Mouse (Mus musculus) left cerebral cortex, postnatal 25 days (tissue): ENCODE results near the gene Il9r. TPM values are rescaled to one million over a fixed set of nuclear protein-coding genes. Genes with fewer than 3 reads are reported as not detected.

Experiments used
- DNase-seq, 2 experiments: peaks; one replicate each; pipeline ENCODE4 v3.0.0; 2022; ENCODE audit warnings: low spot score in 2 of 2, mixed read lengths in 1 of 2
- intact Hi-C: fragments of 180-260 bp; cut with DNase I; formaldehyde crosslinking; loops from one replicate; pipeline ENCODE4 v1.15.1; 2025
- total RNA-seq, 2 experiments: library from RNA; stranded (reverse); gene quantifications; 2 replicates each; pipeline ENCODE4 v1.2.3; 2021

Gene Il9r
- total RNA-seq, 2 experiments from 2014 or later, result not detected

DNA sequence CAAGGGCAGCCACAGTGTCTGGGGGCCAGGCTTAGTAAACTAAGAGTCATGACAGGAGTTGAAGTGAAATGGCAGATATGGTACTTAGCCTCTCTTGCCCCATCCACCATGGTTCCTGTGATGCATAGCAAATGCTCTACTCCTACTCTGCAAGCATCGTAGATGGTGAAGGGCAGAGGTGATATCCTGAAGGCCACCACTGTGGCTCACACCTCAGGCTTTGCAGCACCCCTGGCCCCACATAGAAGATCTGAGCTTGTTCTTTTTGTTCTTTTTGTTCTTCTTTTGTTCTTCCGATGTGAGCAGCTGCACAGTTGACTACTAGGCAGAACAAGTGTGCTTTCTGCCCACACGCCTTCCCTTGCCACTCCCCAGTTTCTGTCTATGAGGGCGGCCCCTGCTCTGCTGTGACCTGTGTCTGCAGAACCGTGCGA lies 60.5 kb downstream of the Il9r start:
- intact Hi-C loops, result no loop called here
- DNase-seq, result no peak

DNA sequence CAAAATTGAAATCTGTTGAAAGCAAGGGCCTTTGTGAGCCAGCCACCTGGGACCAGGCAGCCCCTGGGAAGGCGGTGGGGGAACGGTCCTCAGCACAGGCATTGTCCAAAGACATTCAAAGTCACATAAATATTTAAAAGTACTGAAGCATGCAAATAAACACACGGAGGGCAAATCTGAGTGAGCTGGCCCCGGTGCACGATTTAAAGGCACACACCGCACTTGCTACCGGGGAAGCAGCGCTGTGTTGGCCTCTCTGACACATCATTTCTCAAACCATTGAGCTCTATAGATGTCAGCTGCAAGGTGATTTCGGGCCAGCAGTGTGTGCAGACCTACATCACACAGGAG lies 61.5 kb downstream of the Il9r start:
- intact Hi-C loops, result no loop called here
- no peak for DNase-seq

DNA sequence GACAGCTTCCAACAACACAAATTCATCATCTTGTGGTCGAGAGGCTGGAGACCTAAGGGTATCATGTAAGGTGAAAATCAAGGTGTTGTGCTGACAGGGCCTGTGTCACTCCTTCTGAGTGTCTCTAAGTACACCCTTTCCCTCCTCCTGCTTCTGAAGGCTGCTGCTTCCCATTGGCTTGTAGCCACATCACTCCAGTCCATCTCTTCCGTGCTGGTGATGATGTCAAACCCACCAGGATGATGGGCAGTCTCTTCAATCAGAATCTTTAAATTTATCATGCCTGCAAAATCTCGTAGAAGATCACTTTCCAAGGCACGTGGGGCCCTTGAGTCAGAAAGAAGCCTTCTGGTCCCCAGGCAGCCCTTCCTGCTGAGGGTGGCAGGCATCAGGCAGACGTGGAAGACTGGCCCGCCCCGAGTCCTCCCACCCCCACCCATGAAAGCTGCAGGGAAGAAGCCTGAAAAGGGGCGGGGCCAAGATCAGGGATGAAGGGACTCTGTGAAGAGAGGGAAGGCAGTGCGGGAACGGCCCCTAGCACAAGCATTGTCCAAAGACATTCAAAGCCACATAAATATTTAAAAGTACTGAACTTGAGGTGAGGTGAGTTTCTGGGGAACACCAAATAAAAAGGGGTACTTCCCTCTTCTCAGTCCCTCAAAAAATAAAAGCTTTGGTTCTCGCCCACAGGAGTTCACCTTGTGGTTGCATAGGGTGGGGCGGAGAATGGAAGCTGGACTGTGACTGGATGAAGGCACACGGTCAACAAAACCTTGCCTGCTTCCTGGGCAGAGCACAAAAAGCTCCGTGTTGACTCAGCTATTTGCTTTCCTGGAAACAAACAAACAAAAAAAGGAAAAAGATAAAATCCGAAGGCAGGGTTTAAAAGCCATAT lies 62.1 kb downstream of the Il9r start:
- intact Hi-C loops, result no loop called here
- DNase-seq, result no peak

Other genes with a start within 250 kb of the Il9r start
- gene 4930524B15Rik, start 234.7 kb downstream of the Il9r start, total RNA-seq, result not detected
- 100 to 1,000 TPM; 662 to 666 TPM for gene Nsg2, start 199.8 kb downstream of the Il9r start, total RNA-seq
- 10 to 100 TPM; 23.7 to 23.9 TPM for gene Snrnp25, start 5.1 kb upstream of the Il9r start, total RNA-seq
- 10 to 100 TPM; 13.5 to 15.7 TPM for gene Rhbdf1, start 22.0 kb upstream of the Il9r start, total RNA-seq
- gene Mpg, start 26.2 kb upstream of the Il9r start, total RNA-seq, result 10 to 100 TPM; 20.0 to 20.8 TPM
- 10 to 100 TPM; 42.5 to 50.0 TPM for gene Nprl3, start 67.4 kb upstream of the Il9r start, total RNA-seq
- not detected for gene Hba-x, start 76.1 kb upstream of the Il9r start, total RNA-seq
- gene Hba-a1, start 83.2 kb upstream of the Il9r start, total RNA-seq, result 100 to 1,000 TPM; 501 to 528 TPM
- under 1 TPM in 1 of 2 experiments, not detected in 1; 0.73 TPM for gene Hbq1b, start 86.7 kb upstream of the Il9r start, total RNA-seq
- gene Hba-a2, start 96.2 kb upstream of the Il9r start, total RNA-seq, result 100 to 1,000 TPM; 427 to 477 TPM
- gene Hbq1a, start 99.8 kb upstream of the Il9r start, total RNA-seq, result 1 to 10 TPM in 1 of 2 experiments, not detected in 1; 1.4 TPM
- 10 to 100 TPM; 12.4 to 15.3 TPM for gene Sh3pxd2b, start 147.5 kb upstream of the Il9r start, total RNA-seq